Mouse (Mus musculus) skeletal muscle tissue, postnatal 0 days (tissue): ENCODE measurements around the gene Smcr8. TPM values are rescaled to one million over a fixed set of nuclear protein-coding genes. Genes with fewer than 3 reads are reported as not detected.

Source experiments
- microRNA-seq, 2 experiments: library from miRNA; unstranded; fragments of <30 nt; microRNA quantifications; one replicate each; pipeline ENCODE4; 2016
- polyA plus RNA-seq: library from polyadenylated mRNA; unstranded; fragments of >200 nt; fragmentation: Nextera tagmentation; extraction: Ambion mirVana; gene quantifications from 2 replicates; pipeline ENCODE4 v1.2.1, GENCODE M21; 2015

The Smcr8 gene
- polyA plus RNA-seq, result 3.0 and 3.3 TPM in 2 replicates

GRCm38 (mm10) chr11:60776829-60777740 is at the start of gene Smcr8, which contains the start of gene Top3a:
Gene Smcr8 (plus strand): TSS chr11:60777524.
Gene Top3a (minus strand): TSS chr11:60777365.

GRCm38 (mm10) chr11:60728260-60728761 is 49.0 kb upstream of the Smcr8 start, which contains the start of gene Mief2:
Gene Mief2 (plus strand): TSS chr11:60728398.

GRCm38 (mm10) chr11:60811618-60812017 is 34.3 kb downstream of the Smcr8 start, which contains the start of gene Shmt1:
Gene Shmt1 (minus strand): TSS chr11:60811718.

GRCm38 (mm10) chr11:60830433-60831052 is 53.2 kb downstream of the Smcr8 start, which contains the start of gene Dhrs7b:
Gene Dhrs7b (plus strand): TSS chr11:60830631.

Small RNAs within 50 kb of the gene (microRNA-seq; reads per million reads assigned to microRNA genes)
- gene Mir5100, result 0.51 to 1.1 reads per million in 2 experiments

Other genes with a start within 250 kb of the Smcr8 start
- 34.2 and 37.8 TPM in 2 replicates for gene Alkbh5, start 241.1 kb upstream of the Smcr8 start, polyA plus RNA-seq
- 13.6 and 14.3 TPM in 2 replicates for gene Llgl1, start 77.8 kb upstream of the Smcr8 start, polyA plus RNA-seq
- 54.8 and 57.8 TPM in 2 replicates for gene Flii, start 50.3 kb upstream of the Smcr8 start, polyA plus RNA-seq
- 58.1 and 64.6 TPM in 2 replicates for gene Mief2, start 49.1 kb upstream of the Smcr8 start, polyA plus RNA-seq
- gene Top3a, start 159 bp upstream of the Smcr8 start, polyA plus RNA-seq, result 5.5 and 5.8 TPM in 2 replicates
- 34.0 and 39.1 TPM in 2 replicates for gene Shmt1, start 34.2 kb downstream of the Smcr8 start, polyA plus RNA-seq
- 18.2 and 29.2 TPM in 2 replicates for gene Dhrs7b, start 53.1 kb downstream of the Smcr8 start, polyA plus RNA-seq
- gene Tmem11, start 101.7 kb downstream of the Smcr8 start, polyA plus RNA-seq, result 65.9 and 68.5 TPM in 2 replicates
- 11.4 and 12.8 TPM in 2 replicates for gene Natd1, start 137.2 kb downstream of the Smcr8 start, polyA plus RNA-seq
- 63.7 and 71.7 TPM in 2 replicates for gene Map2k3, start 154.5 kb downstream of the Smcr8 start, polyA plus RNA-seq
- 9.9 and 11.5 TPM in 2 replicates for gene Kcnj12, start 245.0 kb downstream of the Smcr8 start, polyA plus RNA-seq